Mouse (Mus musculus): ENCODE results near the gene Vstm4.

Vstm4 gene

DNA sequence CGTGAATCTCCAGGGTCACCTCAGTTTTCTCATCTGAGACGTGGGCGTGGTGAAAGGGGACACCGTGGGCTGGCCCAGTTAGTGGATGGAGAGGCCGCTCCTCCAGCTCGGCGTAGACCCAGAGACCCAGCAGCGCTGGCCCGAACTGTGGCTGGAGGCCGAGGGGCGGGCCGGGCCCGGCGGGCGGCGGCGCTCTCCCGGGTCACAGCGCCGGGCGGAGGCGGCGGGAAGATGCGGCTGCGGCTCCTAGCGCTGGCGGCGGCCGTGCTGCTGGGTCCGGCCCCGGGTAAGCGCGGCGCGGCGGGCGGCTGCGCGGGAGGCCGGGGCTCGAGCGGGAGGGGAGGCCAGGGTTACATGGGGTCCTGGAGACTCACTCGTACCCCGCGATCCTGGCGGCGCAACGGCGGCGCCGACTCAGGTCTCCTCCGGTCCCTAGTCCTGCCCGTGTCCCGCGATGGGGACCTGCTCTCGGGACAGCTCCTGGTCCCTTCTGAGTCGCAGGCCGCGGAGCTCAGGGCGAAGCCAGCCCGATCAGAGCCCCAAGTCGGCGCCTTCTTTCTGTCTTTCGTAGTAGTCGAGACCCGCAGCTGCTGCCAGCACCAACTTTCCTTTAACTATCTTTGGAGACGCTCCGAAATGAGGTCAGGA, at the start of gene Vstm4:
Vstm4 (plus strand) TSS at position 76 of the 648 bp plus-strand sequence.
- peak; percentile 36 to 44 for DNase-seq

GRCm38 (mm10) chr14:32810111-32810510, 46.4 kb upstream of the Vstm4 start:
- no peak for DNase-seq

GRCm38 (mm10) chr14:32812429-32812828, 44.1 kb upstream of the Vstm4 start:
- no peak for DNase-seq

DNA sequence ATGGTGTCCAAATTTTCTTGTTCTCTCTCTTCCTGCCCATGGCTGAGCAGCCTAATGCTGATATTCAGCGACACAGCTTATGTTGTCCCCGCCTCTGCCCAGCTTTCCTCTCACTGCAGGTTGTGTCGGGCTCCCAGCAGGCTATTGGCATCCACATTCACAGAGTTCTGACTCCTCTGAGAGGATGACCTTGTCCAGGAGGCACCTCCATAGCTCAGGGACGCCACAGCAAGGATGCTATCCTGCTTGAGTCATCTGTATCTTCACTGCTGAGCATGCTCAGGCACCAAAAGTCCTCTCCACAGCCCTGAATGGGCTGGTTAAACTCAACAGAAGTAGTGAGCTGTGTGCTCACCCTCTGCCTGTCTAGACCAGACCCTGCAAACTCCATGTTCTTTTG, 41.6 kb upstream of the Vstm4 start:
- no peak for DNase-seq

- DNase-seq: no peak
Measured at GRCm38 (mm10) chr14:32816533-32816932, 40.0 kb upstream of the Vstm4 start.

GRCm38 (mm10) chr14:32817258-32817657, 39.3 kb upstream of the Vstm4 start:
- DNase-seq: no peak

- no peak for DNase-seq
Measured at GRCm38 (mm10) chr14:32819297-32819696, 37.3 kb upstream of the Vstm4 start.

DNA sequence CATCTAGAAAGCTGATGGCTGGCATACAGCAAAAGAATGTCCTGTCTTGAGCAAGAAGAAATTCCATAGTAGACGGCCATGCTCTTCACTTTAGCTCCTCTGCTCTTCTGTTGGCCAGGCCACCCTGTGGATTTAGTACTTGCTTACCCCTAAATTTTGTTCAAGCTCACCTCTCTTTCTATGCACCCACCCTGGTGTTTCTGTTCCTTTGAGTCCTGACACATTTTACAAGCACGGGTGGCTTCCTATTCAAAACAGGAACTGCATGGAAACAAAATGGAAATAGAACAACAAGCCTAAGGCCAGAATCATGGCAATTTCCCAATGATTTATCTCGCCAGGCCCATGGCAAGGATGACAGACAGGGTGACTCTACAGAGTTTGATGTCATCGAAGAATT, 33.7 kb upstream of the Vstm4 start:
- DNase-seq: no peak

GRCm38 (mm10) chr14:32823861-32824260, 32.7 kb upstream of the Vstm4 start:
- DNase-seq: no peak

DNA sequence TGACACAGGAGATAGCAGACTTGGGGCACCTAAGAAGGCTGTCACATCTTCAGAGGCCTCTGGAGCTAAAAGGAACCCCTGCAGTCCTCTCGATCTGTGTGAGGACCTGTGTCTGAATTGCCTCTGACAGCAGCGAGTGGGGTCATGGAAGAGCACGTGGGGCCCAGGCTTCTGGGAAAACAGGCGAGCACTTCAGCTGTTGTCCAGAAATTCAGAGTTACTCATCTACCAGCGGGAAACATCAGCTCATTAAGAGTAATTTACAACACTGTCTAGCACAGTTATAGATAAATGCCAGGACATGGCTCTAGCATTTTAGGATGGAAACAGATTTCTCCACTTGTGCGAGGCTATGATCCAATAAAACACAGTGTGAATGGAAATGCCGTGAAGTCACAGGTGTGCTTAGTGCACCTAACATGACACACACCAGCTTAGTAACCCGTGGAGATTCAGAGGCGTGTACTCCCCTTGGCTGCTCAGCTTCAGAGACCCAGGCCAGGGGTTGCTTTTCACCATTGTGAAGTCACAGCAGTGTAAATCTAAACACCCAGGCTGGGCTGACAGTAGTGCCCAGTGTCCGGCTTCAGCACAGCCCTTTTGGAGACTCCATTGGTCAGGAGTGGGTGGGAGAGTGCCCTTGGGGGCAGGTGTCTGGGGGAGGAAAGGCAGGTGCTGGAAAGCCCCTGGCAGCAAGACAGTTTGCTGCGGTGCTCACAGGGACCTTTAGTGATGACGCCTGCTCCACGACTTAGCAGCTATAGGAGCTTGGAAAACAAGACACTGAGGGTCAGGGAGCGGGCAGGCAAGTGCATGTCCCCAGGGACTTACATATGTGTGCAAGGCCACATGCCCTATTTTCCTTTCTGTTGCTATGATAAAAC, 32.0 kb upstream of the Vstm4 start:
- DNase-seq: no peak

GRCm38 (mm10) chr14:32825426-32826032, 31.0 kb upstream of the Vstm4 start:
- DNase-seq: no peak

- DNase-seq: no peak
Measured at GRCm38 (mm10) chr14:32827165-32827564, 29.4 kb upstream of the Vstm4 start.

GRCm38 (mm10) chr14:32827994-32828650, 28.4 kb upstream of the Vstm4 start:
- DNase-seq: no peak

GRCm38 (mm10) chr14:32833847-32834246, 22.7 kb upstream of the Vstm4 start, which contains the start of gene Fam170b:
Gene Fam170b (plus strand): TSS chr14:32833962.
- DNase-seq: no peak

DNA sequence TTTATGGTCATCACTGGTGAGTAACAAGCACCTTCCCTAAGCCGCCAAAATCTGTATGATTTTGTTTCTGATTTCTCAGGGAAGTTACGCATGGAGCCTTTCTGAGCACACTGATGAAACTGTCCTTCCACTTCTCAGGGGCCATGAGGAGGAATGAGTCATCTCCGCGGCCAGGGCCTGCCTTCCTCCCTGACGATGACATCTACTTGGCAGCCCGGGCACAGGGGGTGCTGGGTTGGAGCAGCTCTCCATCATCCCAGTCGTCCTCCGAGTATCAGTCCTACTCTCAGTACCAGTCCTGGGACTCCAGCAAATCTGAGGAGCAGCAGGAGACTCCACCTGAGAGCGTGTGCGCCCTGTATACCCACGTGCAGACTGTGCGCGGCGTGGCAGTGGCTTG, 21.4 kb upstream of the Vstm4 start:
- DNase-seq: no peak

GRCm38 (mm10) chr14:32835596-32835995, 21.0 kb upstream of the Vstm4 start:
- DNase-seq: no peak

DNA sequence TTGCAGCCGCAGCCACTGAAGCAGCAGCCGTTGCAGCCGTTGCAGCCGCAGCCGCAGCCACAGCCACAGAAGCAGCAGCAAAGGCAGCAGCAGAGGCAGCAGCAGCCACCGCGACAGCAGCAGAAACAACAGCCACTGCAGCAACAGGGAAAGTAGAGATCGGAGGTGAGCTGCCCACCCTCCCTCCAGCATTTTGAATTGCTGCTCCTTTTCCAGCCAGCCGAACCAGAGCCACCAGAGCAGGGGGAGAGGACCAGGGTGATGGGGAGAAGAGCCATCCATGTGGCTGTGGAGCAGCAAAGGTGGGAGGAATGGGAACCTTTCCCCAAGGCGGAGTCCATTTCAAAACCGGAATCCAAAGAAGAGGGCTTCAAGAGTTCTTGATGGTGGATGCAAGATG, 20.4 kb upstream of the Vstm4 start:
- DNase-seq: no peak

DNA sequence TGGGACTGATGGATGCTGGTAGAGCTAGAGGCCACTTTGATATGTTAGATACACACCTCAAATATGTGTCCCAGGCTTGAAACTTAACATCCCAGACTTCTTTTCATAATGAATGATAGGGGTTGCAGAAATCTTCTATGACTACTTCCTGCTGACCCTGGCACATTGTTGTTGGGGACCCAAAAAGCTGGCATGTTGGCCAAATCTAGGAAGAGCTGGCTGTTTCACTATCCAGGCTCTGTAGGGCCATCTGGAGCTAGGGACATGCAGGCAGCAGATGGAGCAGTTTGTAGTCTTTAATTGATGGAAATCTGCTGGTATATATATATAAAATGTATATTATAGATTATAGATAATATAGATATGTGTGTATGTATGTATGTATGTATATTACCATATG, 14.5 kb upstream of the Vstm4 start:
- DNase-seq: no peak

GRCm38 (mm10) chr14:32854059-32854458, 2.5 kb upstream of the Vstm4 start:
- DNase-seq: no peak

- no peak for DNase-seq
Measured at GRCm38 (mm10) chr14:32856246-32856645, 310 bp upstream of the Vstm4 start.

- DNase-seq: no peak
Measured at GRCm38 (mm10) chr14:32858361-32858760, 1.8 kb downstream of the Vstm4 start.

DNA sequence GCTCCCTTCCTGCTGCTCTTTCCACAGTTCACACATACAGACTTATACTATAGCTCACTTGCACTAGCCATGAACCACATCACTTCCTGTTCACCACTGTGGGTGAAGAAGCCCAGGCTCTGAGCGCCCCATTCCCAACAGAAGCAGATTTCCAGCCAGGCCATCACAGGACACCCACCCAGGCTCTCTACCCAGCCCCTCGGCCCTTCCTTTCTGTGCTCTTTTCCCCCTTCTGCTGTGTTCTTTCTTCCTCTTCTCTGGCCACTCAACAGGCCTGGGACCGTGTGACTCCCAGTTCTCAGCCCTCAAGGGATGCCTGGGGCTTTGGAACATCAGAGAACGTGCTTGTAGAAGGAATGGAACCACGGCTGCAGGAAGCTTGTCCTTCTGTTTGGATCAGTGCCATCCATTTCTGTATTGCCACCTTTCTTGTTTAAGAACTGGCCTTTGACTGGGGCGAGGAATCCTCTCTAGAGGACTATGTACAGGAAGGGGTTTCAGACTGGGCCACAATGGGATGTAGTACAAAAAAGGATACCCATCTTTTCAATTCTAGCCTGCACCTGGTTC, 2.5 kb downstream of the Vstm4 start:
- no peak for DNase-seq
